Comparison of ENCODE assay signal across 31 mouse cellular contexts in genomic region chr7:73777777-73778176, GRCm38 (mm10). TPM values are rescaled to one million over a fixed set of nuclear protein-coding genes. Genes with fewer than 3 reads are reported as not detected.
"Had no signal": no experiment of that assay in that cellular context is flagged by ENCODE, and none has a peak within 500 bp of the region (broad histone marks: within the 10 kb centered on the region; RNA-seq: fewer than 3 reads in every experiment).

No protein-coding gene starts in this region.

- H3K27ac ChIP-seq: limb, embryonic 10.5 days; limb, embryonic 12.5 days; limb, embryonic 13.5 days; limb, embryonic 15.5 days; liver, embryonic 12.5 days; liver, embryonic 13.5 days; liver, embryonic 14.5 days; liver, embryonic 15.5 days; lung, embryonic 15.5 days; macrophage; midbrain, embryonic 10.5 days; midbrain, embryonic 12.5 days; midbrain, embryonic 13.5 days; midbrain, embryonic 15.5 days had no signal

- H3K4me2 ChIP-seq: limb, embryonic 12.5 days; limb, embryonic 13.5 days; limb, embryonic 15.5 days; liver, embryonic 11.5 days; liver, embryonic 12.5 days; liver, embryonic 13.5 days; liver, embryonic 15.5 days; lung, embryonic 14.5 days; lung, embryonic 15.5 days; midbrain, embryonic 11.5 days; midbrain, embryonic 12.5 days; midbrain, embryonic 13.5 days; midbrain, embryonic 15.5 days had no signal

- H3K27me3 ChIP-seq: limb, embryonic 12.5 days; limb, embryonic 13.5 days; limb, embryonic 15.5 days; liver, embryonic 12.5 days; liver, embryonic 13.5 days; liver, embryonic 15.5 days; lung, embryonic 15.5 days; midbrain, embryonic 12.5 days; midbrain, embryonic 13.5 days; midbrain, embryonic 15.5 days had no signal

- H3K36me3 ChIP-seq: limb, embryonic 10.5 days; limb, embryonic 15.5 days; liver, embryonic 12.5 days; liver, embryonic 13.5 days; liver, embryonic 15.5 days; lung, embryonic 15.5 days; midbrain, embryonic 10.5 days; midbrain, embryonic 12.5 days; midbrain, embryonic 15.5 days had no signal

- ATAC-seq: liver, embryonic 12.5 days; liver, postnatal 0 days; lung, postnatal 0 days; midbrain, embryonic 13.5 days; midbrain, embryonic 15.5 days; midbrain, embryonic 16.5 days had no signal

- H3K4me1 ChIP-seq: limb, embryonic 10.5 days; liver, embryonic 12.5 days; liver, embryonic 15.5 days; midbrain, embryonic 10.5 days; midbrain, embryonic 12.5 days; midbrain, embryonic 13.5 days; midbrain, embryonic 15.5 days had no signal

- H3K4me3 ChIP-seq: limb, embryonic 10.5 days; limb, embryonic 12.5 days; limb, embryonic 13.5 days; limb, embryonic 15.5 days; liver, embryonic 12.5 days; liver, embryonic 13.5 days; liver, embryonic 15.5 days; lung, embryonic 15.5 days; megakaryocyte, embryonic 14.5 days; midbrain, embryonic 10.5 days; midbrain, embryonic 12.5 days; midbrain, embryonic 13.5 days; midbrain, embryonic 15.5 days; myocyte had no signal

- H3K9me3 ChIP-seq: limb, embryonic 10.5 days; limb, embryonic 12.5 days; limb, embryonic 13.5 days; limb, embryonic 15.5 days; liver, embryonic 12.5 days; liver, embryonic 13.5 days; liver, embryonic 15.5 days; lung, embryonic 15.5 days; midbrain, embryonic 10.5 days; midbrain, embryonic 12.5 days; midbrain, embryonic 13.5 days; midbrain, embryonic 15.5 days had no signal

- H3K9ac ChIP-seq: limb, embryonic 12.5 days; limb, embryonic 13.5 days; limb, embryonic 15.5 days; liver, embryonic 12.5 days; liver, embryonic 13.5 days; liver, embryonic 14.5 days; liver, embryonic 15.5 days; liver, postnatal 0 days; lung, embryonic 14.5 days; lung, embryonic 15.5 days; midbrain, embryonic 12.5 days; midbrain, embryonic 13.5 days; midbrain, embryonic 15.5 days had no signal

- DNase-seq: left cerebral cortex, postnatal 4 days; liver; liver, embryonic 13.5 days; liver, postnatal 0 days; lung, adult 18-20 months; lung, adult 2 months; lung, embryonic 14.5 days; lung, postnatal 10 days; lung, postnatal 14 days; lung, postnatal 36 days; lung, postnatal 4 days; midbrain, embryonic 14.5 days had no signal

RNA-seq across cellular contexts. Expression of gene Fam174b, which starts 37.7 kb away (rescaled TPM):
- polyA plus RNA-seq: myocyte had no signal
